Mouse (Mus musculus) NIH3T3 (cell line): ENCODE measurements at regions not wholly inside any gene's neighbourhood (a gene's known extent, or its start where the extent isn't known, plus 50 kb on each side); places are given as distances from the start of the nearest gene placed in this dataset.

Experiments used
- DNase-seq: peaks from one replicate; pipeline ENCODE4 v3.0.0-alpha.2; 2012; ENCODE audit warnings: low read depth

- DNase-seq: no peak
Observed at GRCm38 (mm10) chr12:62881202-62881601, 1358.3 kb downstream of the Lrfn5 start.

- DNase-seq: peak; percentile 2
Observed at GRCm38 (mm10) chr12:62892851-62893632, 1370.1 kb downstream of the Lrfn5 start.
